Mouse (Mus musculus) MEL-GATA-1-ER (cell line): ENCODE measurements around the gene Atp5g1.
"Not testable (repeated sequence)": the region's sequence is repeated elsewhere in the genome, so short reads cannot be mapped to it uniquely, and the experiment has no call there.

ENCODE experiments used
- DNase-seq: peaks from one replicate; pipeline ENCODE4 v3.0.0-alpha.2; 2012; ENCODE audit warnings: low read depth; ENCODE audit errors: extremely low read depth

Gene Atp5g1

DNA sequence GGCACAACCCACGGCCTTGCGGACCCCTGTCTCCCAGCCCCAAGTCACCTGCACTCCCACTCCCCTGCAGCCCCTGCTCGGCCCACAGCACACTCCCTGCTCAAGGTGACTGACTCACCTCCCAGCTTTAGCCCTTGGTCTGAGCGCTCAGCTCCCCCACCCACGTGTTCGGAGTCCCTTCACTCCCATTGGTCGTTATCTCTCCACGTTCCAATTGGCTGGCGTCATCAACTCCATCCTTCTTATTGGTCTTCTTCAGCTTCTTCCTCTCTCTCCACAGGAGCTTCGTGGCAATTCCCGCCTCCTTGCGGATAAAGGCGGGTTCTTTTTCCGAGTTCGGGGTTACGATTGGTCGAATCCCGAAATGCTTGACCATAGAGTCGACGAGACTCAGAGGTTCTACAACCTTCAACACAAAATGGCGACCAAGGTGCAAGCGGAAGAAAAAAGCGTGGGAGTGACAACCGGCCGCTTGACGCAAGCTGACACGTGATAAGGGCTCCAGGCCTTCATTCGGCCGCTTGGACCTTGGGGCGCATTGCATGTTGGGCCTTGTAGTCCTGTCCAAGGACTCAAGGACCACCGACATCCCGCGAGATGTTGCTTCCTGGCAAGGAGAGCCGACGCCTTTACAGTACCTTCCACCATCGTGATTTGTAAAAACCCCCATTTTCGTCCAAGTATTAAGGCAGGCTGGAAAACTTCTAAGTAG, at the start of gene Atp5g1:
Atp5g1 (minus strand) TSS at position 162 of the 712 bp plus-strand sequence.
- peak; percentile 100 for DNase-seq

DNA sequence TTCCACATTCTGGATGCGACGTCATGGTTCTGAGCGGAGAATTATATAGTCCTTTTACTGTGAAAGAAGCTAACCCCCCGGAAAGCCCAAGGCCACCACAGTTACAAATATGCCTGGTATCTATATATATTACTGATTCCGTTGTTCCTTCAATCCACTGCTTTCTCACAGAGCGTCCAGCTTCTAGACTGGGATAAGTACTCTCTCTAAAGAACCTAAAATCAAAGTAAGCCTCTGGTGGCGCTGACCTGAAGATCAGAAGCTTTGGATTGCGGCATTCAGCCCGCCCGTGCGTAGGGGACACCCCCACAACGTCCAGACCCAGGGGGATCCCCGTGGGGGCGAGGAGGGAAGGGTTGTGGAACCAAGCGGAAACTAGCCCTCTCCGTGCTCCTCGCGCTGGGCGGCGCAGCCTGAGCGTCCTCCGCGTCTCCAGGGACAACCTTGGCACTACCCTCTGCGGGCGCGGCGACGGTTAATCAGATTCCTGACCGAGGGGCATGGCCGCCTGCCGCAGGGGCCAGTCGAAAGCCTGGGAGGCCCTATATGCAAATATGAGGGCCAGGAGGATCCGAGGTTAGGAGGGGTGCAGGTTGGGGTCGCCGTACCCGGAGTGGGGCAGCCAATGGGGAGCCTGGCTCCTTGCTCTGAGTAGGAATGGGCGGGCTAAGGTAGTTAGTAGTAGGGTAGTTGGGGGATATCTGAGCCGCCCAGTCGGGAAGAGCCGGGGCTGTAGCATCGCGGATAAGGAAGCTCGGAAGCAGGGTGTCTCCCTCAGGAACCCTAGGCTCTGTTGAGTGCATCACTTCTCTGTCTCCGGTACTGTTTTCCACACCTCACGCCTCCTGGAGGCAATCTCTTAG, 48.8 kb upstream of the Atp5g1 start:
- DNase-seq: peak; percentile 66

DNA sequence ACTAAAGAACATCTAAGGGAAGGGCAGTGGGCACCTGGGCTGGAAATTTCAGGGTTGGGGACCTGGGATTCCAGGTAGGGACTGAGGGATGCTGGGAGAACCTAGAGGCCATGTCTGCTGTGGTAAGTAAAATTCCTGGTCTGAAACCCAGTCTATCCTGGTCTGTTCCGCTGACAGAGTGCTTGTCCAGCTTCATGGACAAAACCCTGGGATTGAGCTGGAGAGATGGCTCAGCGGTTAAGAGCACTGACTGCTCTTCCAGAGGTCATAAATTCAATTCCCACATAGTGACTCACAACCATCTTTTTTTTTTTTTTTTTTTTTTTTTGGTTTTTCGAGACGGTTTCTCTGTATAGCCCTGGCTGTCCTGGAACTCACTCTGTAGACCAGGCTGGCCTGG, 47.3 kb upstream of the Atp5g1 start:
- not testable (repeated sequence) for DNase-seq

DNA sequence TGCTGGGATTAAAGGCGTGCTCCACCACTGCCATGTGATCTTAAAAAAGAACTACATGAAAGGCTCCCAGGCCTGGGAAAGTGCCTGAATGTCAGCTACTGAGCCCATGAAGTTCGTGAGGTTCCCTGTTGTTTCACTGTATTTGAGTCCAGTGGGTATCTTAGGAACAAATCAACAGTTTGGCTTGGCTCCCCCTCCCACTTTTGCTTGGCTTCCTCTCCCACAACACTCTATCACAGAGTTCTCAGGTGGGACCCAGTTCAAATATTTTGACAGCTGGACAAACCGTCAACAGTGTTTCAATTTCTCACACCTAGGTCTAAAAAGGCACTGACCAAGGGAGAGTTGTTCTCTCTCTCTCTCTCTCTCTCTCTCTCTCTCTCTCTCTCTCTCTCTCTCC, 43.9 kb upstream of the Atp5g1 start:
- no peak for DNase-seq

DNA sequence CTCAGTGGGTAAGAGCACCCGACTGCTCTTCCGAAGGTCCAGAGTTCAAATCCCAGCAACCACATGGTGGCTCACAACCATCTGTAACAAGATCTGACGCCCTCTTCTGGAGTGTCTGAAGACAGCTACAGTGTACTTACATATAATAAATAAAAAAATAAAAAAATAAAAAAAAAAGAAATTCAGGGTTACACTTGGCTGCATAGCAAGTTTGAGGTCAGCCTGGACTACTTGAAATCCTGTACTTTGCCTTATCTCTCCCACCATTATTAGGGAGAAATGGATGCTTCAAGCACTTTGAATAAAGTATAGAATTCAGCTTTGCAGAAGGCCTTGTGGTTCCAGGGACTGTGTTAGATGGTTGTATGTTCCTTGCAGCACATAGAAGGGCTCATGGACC, 41.5 kb upstream of the Atp5g1 start:
- not testable (repeated sequence) for DNase-seq

DNA sequence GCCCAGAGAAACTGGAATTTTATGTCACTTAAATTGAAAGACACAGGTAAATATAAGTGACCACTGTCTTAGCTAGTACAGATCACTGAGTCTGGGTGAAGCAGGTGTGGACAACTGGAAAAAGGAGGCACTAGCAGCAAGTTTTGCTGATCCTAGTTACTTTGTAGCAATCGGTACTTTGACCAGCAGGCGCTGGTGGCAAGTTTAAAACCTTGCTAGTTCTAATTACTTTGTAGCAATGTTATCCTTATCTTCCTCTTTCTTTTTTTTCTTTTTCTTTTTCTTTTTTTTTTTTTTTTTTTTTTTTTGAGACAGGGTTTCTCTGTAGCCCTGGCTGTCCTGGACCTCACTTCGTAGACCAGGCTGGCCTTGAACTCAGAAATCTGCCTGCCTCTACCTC, 40.6 kb upstream of the Atp5g1 start:
- no peak for DNase-seq

DNA sequence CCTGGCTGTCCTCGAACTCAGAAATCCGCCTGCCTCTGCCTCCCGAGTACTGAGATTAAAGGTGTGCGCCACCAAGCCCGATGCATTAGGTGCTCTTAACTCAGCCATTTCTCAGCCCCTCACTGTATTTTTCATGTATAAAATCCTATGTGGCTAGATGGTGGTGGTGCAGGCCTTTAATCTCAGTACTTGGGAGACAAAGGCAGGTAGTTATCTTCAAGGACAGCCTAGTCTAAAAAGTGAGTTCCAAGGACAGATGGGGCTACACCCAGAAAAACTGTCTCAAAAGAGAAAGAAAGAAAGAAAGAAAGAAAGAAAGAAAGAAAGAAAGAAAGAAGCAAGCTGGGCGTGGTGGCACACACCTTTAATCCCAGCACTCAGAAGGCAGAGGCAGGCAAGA, 39.9 kb upstream of the Atp5g1 start:
- DNase-seq: no peak

DNA sequence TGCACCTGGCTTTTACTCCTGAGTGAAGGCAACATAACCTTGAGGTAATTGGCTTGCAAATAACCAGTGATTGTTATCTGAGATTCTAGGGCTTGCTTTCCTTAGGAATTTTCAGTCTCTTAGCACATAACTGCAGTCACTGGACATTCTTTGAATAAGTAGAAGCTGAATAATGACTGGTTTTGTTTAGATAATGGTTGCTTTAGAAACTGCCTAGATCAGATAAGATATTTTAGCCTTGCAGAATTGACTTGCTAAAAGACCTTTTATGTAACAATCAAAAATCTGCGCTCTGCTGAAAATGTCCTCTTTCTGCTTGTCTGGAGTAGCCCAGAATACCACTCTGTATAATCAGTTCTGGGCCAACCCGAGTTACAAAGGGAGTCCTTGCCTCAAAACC, 38.6 kb upstream of the Atp5g1 start:
- no peak for DNase-seq

DNA sequence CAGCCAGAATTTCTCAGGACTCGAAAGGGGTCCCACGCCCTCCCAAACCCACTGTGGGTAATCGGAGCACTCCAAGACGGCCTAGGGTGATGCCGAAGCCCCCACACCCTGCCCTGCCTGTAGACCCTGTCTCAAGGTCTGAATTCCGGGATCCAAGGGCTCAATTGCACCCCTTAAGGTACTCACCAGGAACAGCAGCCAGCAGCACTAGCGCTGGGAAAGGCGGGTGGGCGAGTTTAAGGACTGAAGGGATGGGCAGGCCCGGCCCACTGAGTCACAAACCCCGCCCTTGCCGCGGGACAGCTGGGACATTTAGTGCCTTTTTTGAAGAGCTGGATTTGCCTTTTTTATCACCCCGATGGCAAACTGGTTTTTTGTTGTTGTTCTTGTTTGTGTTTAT, 36.3 kb upstream of the Atp5g1 start, which contains the start of gene Calcoco2:
Calcoco2 (minus strand) TSS at position 214 of the 400 bp plus-strand sequence.
- DNase-seq: no peak

DNA sequence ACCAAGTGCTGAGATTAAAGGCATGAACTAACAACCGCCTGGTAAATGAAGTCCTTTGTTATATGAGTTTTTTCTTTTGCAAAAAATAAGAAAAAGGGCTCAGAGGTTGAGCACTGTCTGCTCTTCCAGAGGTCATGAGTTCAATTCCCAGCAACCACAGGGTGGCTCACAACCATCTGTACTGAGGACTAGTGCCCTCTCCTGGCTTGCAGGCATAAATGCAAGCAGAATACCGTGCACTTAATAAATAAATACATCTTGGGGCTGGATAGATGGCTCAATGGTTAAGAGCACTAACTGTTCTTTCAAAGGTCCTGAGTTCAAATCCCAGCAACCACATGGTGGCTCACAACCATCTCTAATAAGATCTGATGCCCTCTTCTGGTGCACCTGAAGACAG, 35.5 kb upstream of the Atp5g1 start:
- not testable (repeated sequence) for DNase-seq

DNA sequence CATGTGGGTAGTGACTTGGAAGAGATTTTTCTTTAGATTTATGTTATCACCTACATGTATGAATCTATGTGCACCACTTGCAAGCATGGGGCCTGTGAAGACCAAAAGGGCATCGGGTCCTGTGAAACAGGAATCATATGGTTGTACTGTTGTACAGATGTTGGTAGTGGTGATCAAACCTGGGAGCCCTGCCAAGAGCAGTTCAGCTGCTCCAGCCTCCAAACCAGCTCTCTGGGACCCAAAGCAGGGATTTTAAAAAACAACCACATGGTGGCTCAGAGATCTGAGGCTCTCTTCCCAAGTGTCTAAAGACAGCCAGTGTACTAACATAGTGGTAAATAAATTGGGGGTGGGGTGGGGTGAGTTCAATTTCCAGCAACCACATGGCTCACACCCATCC, 32.9 kb upstream of the Atp5g1 start:
- no peak for DNase-seq

DNA sequence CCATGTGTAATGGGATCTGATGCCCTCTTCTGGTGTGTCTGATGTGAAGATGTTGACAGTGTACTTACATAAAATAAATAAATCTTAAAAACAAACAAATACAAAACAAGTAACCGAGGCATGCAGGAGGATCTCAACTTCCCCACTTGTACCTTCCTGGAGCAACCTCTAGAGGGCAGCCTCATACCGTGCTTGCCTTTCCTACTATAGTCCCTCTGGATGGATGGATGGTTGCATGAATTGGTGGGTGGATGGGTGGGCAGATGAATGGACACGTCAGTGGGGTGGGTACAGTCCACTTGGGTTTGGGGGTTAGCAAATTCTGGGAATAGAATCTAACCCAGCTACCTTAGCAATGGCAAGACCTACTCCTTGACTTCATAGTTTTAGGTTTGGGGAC, 17.9 kb upstream of the Atp5g1 start:
- no peak for DNase-seq

DNA sequence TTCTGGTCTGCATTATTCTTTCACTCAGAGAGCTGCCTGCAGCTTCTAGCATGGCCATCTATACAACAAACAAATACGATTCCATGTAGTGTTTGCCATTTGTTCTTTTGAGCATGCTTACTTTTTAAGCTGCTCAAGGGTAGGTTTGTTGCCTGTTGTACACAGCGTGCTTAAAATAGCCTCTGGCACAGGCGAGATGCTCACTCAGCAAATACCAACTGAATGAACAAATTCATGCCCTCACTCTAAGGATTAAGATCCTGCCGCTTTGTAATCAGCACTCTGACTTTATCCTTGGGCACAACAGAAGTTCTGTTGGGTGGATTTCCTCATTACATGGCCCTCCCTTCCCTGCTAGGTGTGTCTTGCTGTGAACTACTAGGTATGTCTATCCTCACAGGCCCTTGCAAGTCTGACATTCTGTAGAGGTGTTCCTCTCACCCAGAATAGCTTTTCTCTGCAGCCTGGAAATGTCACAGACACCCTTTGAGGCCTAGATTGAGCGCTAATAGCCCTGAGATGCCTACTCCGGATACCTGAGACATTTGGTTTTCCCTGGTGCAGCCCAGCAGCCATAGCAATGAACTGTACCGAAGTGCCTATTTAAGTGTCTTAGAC, 17.3 kb upstream of the Atp5g1 start:
- no peak for DNase-seq

DNA sequence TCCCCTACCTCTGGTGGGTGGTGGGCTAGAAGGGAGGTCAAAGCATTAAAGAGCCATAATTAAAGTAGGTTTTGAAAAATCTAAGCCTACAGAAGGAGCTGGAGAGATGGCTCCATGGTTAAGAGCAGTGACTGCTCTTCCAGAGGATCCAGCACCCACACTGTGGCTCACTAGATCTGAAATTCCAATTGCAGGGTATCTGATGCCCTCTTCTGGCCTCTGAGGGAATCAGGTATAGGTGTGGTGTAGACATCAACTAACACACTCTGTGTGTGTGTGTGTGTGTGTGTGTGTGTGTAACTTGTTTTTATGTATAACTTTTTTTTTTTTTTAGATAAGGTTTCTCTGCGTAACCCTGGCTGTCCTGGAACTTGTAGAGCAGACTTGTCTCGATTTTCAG, 15.6 kb upstream of the Atp5g1 start:
- DNase-seq: no peak

DNA sequence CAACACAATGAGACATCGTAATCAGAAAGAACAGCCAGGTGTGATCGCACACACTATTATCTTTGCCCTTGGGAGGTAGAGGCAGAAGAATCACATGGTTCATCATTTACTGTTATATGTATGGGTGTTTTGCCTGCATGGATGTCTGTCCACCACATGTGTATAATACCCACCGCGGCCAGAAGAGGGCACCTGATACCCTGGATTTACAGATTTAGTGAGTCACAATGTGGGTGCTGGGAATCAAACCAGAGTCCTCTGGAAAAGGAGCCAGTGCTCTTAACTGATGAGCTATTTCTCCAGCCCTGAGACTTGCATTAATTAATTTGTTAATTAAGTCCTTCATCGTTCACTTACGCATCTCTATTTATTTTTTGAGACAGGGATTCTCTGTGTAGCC, 12.5 kb upstream of the Atp5g1 start:
- no peak for DNase-seq

DNA sequence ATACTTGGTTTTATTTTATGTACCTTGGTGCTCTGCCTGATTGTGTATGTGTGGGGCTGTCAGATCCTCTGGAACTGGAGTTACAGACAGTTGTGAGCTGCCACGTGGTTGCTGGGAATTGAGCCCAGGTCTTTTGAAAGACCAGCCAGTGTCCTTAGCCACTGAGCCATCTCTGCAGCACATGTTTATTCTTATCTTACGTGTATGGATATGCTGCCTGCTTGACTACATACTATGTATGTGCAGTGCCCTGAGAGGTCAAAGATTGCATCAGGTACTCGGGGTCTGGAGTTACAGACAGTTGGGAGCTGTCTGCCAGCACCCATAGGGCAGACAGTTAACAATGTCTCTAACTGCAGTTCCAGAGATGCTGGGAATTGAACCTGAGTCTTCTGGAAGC, 7.2 kb upstream of the Atp5g1 start:
- no peak for DNase-seq

DNA sequence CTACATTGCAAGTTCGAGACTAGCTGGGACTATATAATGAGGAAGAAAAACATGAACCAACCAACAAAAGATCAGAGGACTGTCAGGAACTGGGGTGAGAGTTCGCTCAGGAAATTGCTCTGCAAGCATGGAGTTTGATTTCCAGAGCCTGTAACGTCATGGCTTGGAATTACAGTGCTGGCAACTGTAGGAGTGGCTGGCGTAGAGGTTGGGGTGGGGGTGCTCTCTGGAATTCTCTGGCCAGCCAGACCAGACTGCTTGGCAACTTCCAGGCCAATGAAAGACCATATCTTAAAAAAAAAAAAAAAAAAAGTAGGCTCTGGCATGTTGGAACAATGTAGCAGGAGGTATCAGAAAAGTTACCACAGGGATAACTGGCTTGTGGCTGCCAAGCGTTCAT, 5.3 kb upstream of the Atp5g1 start:
- DNase-seq: no peak

DNA sequence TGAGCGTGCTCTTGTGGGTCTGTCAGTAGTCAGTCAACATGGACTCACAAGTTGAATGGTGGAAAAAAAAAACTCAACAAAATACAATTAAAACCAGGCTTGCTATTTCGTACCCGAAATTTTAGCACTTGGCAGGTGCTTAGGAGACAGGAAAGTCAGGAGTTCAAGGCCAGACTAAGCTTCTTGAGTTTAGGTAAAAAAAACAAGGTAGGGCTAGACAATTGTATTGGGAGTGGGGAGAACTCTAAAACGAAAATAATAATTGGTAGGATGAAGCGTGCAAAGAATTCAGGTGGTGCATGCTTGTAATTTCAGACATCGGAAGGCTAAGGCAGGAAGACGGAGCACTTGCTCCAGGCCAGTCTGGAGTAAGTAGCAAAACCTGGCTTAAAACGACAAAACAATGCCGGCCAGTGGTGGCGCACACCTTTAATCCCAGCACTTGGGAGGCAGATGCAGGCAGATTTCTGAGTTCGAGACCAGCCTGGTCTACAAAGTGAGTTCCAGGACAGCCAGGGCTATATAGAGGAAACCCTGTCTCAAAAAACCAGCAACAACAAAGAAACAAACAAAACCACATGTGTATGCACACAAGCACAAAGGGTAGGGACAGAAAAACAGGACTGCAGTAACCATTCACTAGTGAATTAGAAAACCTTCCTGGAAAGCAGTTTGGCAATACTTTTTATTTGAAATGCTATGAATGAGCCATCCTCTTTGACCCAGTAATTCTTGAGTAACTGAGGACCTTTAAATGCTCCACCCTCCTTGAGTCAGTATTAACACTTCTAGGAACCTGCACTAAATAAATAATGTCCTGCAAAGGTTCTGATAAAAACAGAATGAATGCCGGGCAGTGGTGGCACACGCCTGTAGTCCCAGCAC, 993 bp upstream of the Atp5g1 start:
- no peak for DNase-seq

DNA sequence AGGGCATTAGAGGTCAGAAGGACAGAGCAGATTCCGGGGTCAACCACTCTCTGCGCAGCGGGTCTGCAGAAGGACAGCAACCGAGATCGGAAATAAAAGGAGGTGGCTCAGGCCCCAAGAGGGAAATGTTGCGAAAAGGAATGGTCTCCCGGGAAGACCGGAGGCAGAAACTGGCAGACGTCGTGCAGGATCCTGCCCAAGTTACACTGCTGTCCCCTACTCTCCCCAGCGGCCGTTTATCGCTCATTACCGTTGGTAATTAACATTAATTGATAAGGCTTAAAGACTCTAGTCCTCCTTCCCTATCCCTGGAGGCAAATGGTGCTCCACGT, 327 bp downstream of the Atp5g1 start:
- DNase-seq: no peak

DNA sequence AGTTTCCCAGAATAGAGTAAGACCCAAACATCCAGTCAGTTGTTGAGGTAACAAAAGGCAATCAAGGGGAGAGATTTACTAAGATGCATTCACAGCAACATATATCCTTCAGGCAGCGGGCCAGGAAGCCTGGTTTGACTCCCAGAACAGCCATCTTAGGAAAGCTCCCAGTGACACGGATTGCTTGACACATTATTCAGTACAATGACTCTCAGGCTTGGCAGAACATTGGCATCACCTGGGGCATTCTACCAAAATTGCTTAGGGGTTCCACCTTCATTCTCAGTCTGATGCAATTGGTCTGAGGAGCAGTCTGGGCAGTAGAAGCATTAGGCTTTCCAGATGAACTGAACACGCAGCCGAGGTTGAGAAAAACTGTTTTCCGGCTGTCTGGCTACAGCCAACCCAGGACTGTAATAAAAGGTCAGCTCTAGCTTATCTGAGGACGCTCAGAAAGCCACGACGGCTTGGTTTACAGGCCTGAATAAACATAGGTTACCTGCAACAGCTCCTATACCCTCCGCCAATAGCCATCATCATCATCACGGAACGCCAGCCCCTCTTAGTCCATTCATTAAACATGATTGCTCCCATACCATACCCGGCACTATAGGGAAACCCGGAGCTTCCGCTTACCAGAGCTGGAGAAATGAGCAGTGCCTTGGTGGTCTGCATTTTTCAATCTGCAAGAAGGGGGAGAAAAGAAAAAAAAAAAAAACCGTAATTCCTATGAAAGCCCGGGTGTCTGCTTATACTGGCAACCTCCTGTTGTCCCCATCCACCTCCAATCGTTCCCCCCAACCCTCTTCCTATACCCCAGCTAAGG, 906 bp downstream of the Atp5g1 start:
- no peak for DNase-seq
